Mouse (Mus musculus) forebrain, embryonic 11.5 days (tissue): Measurements from ENCODE around the gene Timp2. TPM values are rescaled to one million over a fixed set of nuclear protein-coding genes. Genes with fewer than 3 reads are reported as not detected.
"Not testable (repeated sequence)": the region's sequence is repeated elsewhere in the genome, so short reads cannot be mapped to it uniquely, and the experiment has no call there.

Source experiments
- ATAC-seq: fragments of 200-750 bp; cut with Nextera tagmentation; replicated peaks from 2 replicates; pipeline ENCODE4 v1.8.0; 2017; ENCODE audit warnings: moderate TSS enrichment; ENCODE audit not compliant: low FRiP score
- DNase-seq: peaks from one replicate; pipeline ENCODE4 v3.0.0-alpha.2; 2017; ENCODE audit warnings: low spot score
- H3K27ac ChIP-seq: fragments of 300-500 bp; sonication (generic); 2 replicates; pipeline ENCODE4 v1.5.1; 2014; ENCODE audit warnings: low read depth, low read length
- H3K27me3 ChIP-seq: fragments of 300-500 bp; sonication (generic); 2 replicates; pipeline ENCODE4 v1.6.1; 2014; ENCODE audit warnings: mild to moderate bottlenecking, low read length, mixed read lengths; ENCODE audit not compliant: control insufficient read depth, insufficient read depth
- H3K36me3 ChIP-seq: fragments of 300-500 bp; sonication (generic); 2 replicates; pipeline ENCODE4 v1.6.1; 2014; ENCODE audit warnings: mild to moderate bottlenecking, low read length, moderate library complexity, mixed read lengths; ENCODE audit not compliant: control insufficient read depth, insufficient read depth
- H3K4me1 ChIP-seq: fragments of 300-500 bp; sonication (generic); replicated peaks from 2 replicates; pipeline ENCODE4 v1.6.1; 2014; ENCODE audit warnings: low read length, mixed read lengths; ENCODE audit not compliant: control insufficient read depth, insufficient read depth
- H3K4me2 ChIP-seq: fragments of 300-500 bp; sonication (generic); 2 replicates; pipeline ENCODE4 v1.6.1; 2014; ENCODE audit warnings: low read depth, mild to moderate bottlenecking, low read length, moderate library complexity, mixed read lengths; ENCODE audit not compliant: severe bottlenecking
- H3K4me3 ChIP-seq: fragments of 300-500 bp; sonication (generic); 2 replicates; pipeline ENCODE4 v1.5.1; 2014; ENCODE audit warnings: low read depth, low read length
- H3K9ac ChIP-seq: fragments of 300-500 bp; sonication (generic); 2 replicates; pipeline ENCODE4 v1.6.1; 2014; ENCODE audit warnings: low read length
- H3K9me3 ChIP-seq: fragments of 300-500 bp; sonication (generic); 2 replicates; pipeline ENCODE4 v1.6.1; 2016; ENCODE audit warnings: low read length, mixed read lengths; ENCODE audit not compliant: control insufficient read depth
- WGBS: fragments of 180-500 bp; shearing (Covaris S2); extraction: QIAGEN DNeasy Blood & Tissue Kit; methylation state at CpG from one replicate; pipeline ENCODE4 v1.1.7; 2014; 5-methylcytosine and 5-hydroxymethylcytosine counted together
- polyA plus RNA-seq: library from polyadenylated mRNA; unstranded; fragments of >200 nt; fragmentation: Nextera tagmentation; extraction: Ambion mirVana; gene quantifications from 2 replicates; pipeline ENCODE4 v1.2.1, GENCODE M21; 2014

The Timp2 gene
- polyA plus RNA-seq, 1 experiment from 2014 or later = 48.0 TPM

DNA sequence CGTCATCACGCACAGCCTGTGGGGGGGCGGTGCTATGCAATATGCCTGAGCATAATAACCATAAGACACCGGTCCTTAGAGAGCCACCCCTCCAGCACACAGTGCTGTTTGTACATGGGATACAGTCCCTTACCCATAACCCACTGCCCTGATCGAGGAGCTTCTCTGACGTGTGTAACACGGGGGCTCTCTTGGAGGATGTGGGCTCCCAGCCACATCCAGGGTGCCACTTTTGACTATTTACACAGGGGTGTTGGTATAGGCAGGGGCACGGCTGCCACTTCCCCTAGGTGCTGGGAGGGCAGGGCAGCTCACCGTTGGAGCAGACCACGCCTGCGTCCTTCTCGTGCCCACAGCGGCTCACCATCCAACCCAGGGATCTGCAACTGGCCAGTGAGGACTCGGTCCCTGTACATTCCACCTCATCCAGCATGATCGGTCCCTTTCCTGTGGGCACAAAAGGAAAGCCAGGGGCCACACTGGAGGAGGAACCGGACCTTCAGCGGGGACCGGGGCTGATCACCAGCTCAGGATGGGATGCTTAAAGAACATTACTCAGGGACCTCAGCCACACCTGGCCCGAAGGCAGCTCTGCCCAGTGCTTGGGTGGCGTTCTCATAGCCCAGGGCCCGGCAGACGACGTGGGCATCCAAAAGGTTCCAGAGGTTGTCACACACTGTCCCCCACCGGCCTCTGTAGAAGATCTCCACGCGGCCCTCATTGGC, 42.4 kb upstream of the Timp2 start:
- H3K27me3 ChIP-seq = no peaks in the 10 kb centered on the region
- DNase-seq (no peak), ATAC-seq (no peak)
- H3K4me3 ChIP-seq = no peak overlapping the region
- 93% methylated on average over 26 of the region's 26 CpGs for WGBS
- H3K9ac ChIP-seq = no peak overlapping the region
- H3K27ac ChIP-seq = no peak overlapping the region
- no peaks in the 10 kb centered on the region for H3K36me3 ChIP-seq
- H3K9me3 ChIP-seq = no peaks in the 10 kb centered on the region
- H3K4me2 ChIP-seq = no peak overlapping the region
- H3K4me1 ChIP-seq = no peaks in the 10 kb centered on the region; the same call in 1 of the 2 replicates

DNA sequence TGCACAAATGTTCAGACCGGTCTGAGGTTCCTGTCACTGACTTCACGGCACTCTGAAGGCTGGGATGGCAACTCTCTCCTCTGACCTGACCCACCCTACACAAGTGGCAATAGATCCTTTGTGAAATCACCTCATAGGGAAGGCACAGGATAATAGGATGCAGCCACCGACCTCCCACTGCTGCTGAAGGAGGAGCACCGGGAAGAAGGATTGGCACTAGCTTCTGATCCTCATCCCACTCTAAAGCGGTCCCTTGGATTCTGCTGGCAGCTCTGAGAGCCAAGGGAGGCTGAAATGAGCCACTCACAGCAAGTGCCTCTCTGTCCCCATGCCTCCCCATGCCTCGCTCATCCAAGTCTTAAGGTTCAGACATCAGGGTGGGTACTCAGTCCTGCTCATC, 39.0 kb upstream of the Timp2 start:
- no peaks in the 10 kb centered on the region for H3K27me3 ChIP-seq
- no peak overlapping the region for H3K27ac ChIP-seq
- ATAC-seq (no peak), DNase-seq (no peak)
- no peak overlapping the region for H3K4me2 ChIP-seq
- WGBS = 72% methylated on average over 6 of the region's 6 CpGs
- no peaks in the 10 kb centered on the region for H3K9me3 ChIP-seq
- H3K4me1 ChIP-seq = no peaks in the 10 kb centered on the region; the same call in 1 of the 2 replicates
- H3K4me3 ChIP-seq = no peak overlapping the region
- H3K36me3 ChIP-seq = no peaks in the 10 kb centered on the region
- no peak overlapping the region for H3K9ac ChIP-seq

DNA sequence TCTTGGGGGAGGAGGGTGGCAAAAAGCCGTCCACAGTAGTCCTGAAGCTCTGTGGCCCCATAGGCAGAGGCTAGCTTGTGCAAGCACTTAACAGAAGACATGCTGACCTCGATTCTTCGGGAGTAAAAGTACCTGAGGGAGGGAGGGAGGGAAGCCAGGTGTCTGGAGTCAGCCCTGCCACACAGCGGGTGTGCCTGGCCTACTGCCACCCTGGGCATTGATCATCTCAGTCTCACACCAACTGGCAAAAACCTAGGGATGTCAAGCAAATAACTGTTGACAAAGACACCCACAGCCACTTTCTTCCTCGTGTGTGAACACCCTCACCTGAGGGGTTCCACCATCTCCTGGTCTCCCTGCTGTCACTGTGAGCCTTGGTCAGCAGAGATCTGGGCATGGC, 38.5 kb upstream of the Timp2 start:
- Histone ChIP-seq H3K4me2 (no peak overlapping the region), H3K27ac (no peak overlapping the region), H3K27me3 (no peaks in the 10 kb centered on the region), H3K36me3 (no peaks in the 10 kb centered on the region), H3K9ac (no peak overlapping the region), H3K9me3 (no peaks in the 10 kb centered on the region), H3K4me3 (no peak overlapping the region), H3K4me1 (no peaks in the 10 kb centered on the region; the same call in 1 of the 2 replicates)
- ATAC-seq (no peak), DNase-seq (no peak)
- 80% methylated on average over 5 of the region's 5 CpGs for WGBS

DNA sequence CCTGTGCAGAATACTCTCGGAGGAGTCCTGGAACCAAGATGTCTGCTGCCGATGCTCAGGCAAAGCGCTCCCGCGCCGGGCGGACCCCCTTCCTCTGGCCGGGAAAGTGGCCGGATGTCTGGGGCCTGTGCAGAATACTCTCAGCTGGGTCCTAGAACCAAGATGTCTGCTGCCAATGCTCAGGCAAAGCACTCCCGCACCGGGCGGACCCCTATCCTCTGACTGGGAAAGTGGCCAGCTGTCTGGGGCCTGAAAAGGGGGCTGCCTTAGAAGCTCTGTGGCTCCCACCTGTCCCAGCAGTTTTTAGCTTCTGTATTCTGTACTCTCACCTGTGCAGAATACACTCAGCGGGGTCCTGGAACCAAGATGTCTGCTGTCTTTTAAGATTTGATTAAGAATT, 32.3 kb upstream of the Timp2 start:
- H3K9ac ChIP-seq, ATAC-seq, DNase-seq, H3K9me3 ChIP-seq, H3K27me3 ChIP-seq, H3K4me2 ChIP-seq, H3K4me3 ChIP-seq, H3K36me3 ChIP-seq, H3K27ac ChIP-seq, H3K4me1 ChIP-seq: not testable (repeated sequence)
- WGBS = 93% methylated on average over 13 of the region's 13 CpGs

DNA sequence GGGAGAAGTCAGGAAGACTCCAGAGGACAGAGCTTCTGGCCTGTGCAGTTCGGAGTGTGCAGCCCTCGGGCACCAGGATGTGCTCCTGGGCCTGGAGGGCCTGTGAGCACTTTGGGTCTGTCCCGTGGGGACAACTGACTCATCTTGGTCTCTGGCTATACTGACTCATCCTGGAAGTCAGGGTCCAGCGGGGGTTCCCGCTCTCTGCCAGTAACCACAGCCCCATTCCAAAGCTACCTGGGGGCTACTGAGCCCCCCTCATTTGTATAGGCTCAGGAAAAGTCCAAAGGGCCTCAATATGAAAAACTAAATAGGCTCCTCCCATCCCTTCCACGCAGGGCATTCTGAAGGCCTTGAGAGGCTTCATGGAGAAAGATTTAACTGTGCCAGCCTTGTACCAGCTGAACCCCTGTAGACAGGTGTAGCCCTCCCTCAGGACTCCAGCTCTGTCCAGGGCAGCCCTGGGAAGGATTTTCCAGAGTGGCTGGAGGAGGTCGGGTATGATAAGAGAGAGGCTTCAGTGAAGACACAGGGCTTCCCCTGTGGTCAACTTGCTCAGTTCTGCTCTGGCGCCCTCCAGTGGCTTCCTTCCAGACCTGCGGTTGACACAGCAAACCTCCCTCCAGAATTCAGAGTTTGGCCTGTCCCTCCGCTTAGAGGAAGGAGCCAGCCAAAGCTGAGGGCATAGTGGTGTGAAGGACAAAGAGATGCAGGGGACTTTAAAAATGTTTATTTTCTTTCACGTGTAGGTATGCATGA, 23.9 kb upstream of the Timp2 start:
- ATAC-seq = no peak
- Histone ChIP-seq H3K4me1 (no peaks in the 10 kb centered on the region), H3K4me3 (no peak overlapping the region), H3K9ac (peak overlapping the region; percentile 32; the same call in 1 of the 2 replicates), H3K9me3 (no peaks in the 10 kb centered on the region), H3K27me3 (no peaks in the 10 kb centered on the region), H3K27ac (no peak overlapping the region), H3K4me2 (no peak overlapping the region), H3K36me3 (no peaks in the 10 kb centered on the region)
- DNase-seq = peak; percentile 87
- 44% methylated on average over 11 of the region's 11 CpGs for WGBS

DNA sequence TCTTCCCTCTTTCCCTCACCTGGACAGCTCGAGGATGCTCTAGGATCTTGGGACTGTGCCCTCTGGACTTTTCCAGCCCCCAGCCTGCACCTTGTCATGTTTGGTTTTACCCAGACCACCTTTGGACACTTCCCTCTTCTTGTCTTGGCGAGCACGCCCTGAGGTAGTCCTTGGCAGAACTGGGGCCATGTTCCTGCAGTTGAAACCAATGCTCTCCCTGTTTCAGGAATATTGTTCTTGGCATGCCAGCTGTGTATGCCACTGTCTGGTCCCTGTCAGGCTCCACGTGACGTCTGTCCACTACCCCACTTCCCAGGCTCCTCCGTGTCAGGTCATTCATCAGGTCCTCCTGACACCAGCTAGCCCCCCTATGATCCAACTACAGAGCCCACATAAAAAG, 23.1 kb upstream of the Timp2 start:
- no peaks in the 10 kb centered on the region for H3K36me3 ChIP-seq
- WGBS = 82% methylated on average over 6 of the region's 6 CpGs
- ATAC-seq = no peak
- no peak overlapping the region for H3K4me3 ChIP-seq
- H3K27ac ChIP-seq = no peak overlapping the region
- no peak overlapping the region for H3K4me2 ChIP-seq
- H3K9ac ChIP-seq = no peak overlapping the region
- H3K9me3 ChIP-seq = no peaks in the 10 kb centered on the region
- no peaks in the 10 kb centered on the region for H3K4me1 ChIP-seq
- H3K27me3 ChIP-seq = no peaks in the 10 kb centered on the region
- DNase-seq = no peak

DNA sequence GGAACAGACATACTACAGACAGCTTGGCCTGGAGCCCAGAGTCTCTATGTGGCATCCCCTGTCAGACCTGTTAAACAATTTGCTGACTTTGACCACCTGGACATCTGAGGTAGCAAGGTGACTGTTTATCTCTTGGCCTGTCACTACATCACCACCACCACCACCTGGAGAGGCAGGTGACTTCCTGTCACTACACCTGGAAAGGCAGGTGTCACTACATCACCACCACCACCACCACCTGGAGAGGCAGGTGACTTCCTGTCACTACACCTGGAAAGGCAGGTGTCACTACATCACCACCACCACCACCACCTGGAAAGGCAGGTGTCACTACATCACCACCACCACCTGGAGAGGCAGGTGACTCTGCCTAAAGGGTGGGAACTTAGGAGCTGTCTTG, 20.8 kb upstream of the Timp2 start:
- not testable (repeated sequence) for H3K4me2 ChIP-seq, H3K36me3 ChIP-seq, ATAC-seq, H3K9me3 ChIP-seq, DNase-seq, H3K4me1 ChIP-seq, H3K27ac ChIP-seq, H3K4me3 ChIP-seq, H3K27me3 ChIP-seq, H3K9ac ChIP-seq

DNA sequence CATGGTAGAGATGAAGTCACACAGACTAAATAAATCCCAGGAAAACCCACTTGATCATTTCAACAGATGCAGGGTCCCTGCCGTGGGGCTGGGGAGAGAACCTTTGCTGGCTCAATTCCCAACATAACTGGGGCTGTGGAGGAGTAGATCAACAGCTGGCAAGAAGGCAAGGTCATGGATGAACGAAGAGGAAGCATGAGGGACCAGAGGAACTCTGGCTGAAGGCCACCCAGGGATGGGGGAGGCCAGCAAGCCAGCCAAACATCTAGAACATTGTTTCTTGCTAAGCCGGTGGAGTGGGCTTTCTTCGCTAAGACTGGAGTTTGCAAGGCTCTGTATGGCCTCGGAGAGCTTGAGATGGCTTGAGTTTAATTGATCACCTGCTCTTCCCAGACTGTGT, 20.3 kb upstream of the Timp2 start:
- no peak overlapping the region for H3K4me3 ChIP-seq
- no peaks in the 10 kb centered on the region for H3K4me1 ChIP-seq
- no peaks in the 10 kb centered on the region for H3K36me3 ChIP-seq
- H3K9me3 ChIP-seq = no peaks in the 10 kb centered on the region
- DNase-seq (no peak), ATAC-seq (no peak)
- H3K27me3 ChIP-seq = no peaks in the 10 kb centered on the region
- H3K9ac ChIP-seq = no peak overlapping the region
- no peak overlapping the region for H3K4me2 ChIP-seq
- no peak overlapping the region for H3K27ac ChIP-seq
- WGBS = 92% methylated on average over 5 of the region's 5 CpGs

DNA sequence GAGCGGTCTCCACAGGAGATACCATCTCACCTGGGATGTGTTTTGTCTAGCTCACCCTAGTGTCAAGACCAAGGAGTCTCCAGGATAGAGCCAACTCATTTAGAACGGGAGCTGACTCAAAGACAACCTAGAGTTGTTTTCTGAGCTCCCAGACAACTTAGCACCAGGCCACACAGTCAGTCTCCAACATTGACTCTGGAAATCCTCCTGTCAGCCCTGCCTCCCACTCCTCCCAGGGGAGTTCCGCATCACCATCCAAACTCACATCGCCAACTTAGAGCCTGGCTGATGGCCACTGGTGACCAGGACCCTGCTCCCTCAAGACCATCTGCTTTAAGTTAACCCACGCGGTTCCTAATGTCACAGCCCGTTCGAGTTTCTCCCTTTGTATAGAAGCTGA, 19.9 kb upstream of the Timp2 start:
- no peak overlapping the region for H3K4me2 ChIP-seq
- no peak overlapping the region for H3K9ac ChIP-seq
- H3K9me3 ChIP-seq = no peaks in the 10 kb centered on the region
- ATAC-seq (no peak), DNase-seq (no peak)
- no peaks in the 10 kb centered on the region for H3K27me3 ChIP-seq
- no peak overlapping the region for H3K27ac ChIP-seq
- 95% methylated on average over 8 of the region's 8 CpGs for WGBS
- no peaks in the 10 kb centered on the region for H3K36me3 ChIP-seq
- no peaks in the 10 kb centered on the region for H3K4me1 ChIP-seq
- H3K4me3 ChIP-seq = no peak overlapping the region
